Mouse (Mus musculus): ENCODE results near the gene Ildr1.

- TF ChIP-seq CTCF (IDR thresholded peaks at IDR 0.05; ENCODE audit: borderline replicate concordance, extremely low read depth, insufficient read depth, insufficient read length) = no peak
- no peak for TF ChIP-seq POLR2A (IDR thresholded peaks at IDR 0.05; ENCODE audit: borderline replicate concordance, extremely low read depth, insufficient read depth, insufficient read length, poor library complexity, severe bottlenecking)
Measured at GRCm38 (mm10) chr16:36735421-36735820, 41.6 kb downstream of the Ildr1 start.
